Comparison of ENCODE assay signal across 8 mouse cellular contexts in genomic region chr3:126595456-126595855, GRCm38 (mm10). TPM values are rescaled to one million over a fixed set of nuclear protein-coding genes. Genes with fewer than 3 reads are reported as not detected.
DNase-seq lines count a peak whose midpoint lies in the region; ATAC-seq lines count a peak whose summit lies in the region.
"Had no signal": no experiment of that assay in that cellular context is flagged by ENCODE, and none has a peak within 500 bp of the region (broad histone marks: within the 10 kb centered on the region; RNA-seq: fewer than 3 reads in every experiment).

No protein-coding gene starts in this region.

- no peak overlapping the region for H3K27ac ChIP-seq in liver, embryonic 15.5 days (replicated peaks)
- H3K27ac ChIP-seq in liver, embryonic 11.5 days (ENCODE audit: low read depth, low read length) = no peak overlapping the region
- H3K27ac ChIP-seq in forebrain, embryonic 13.5 days = no peak overlapping the region
- H3K27ac ChIP-seq in intestine, embryonic 16.5 days (ENCODE audit: low read length) = 0 out of 2 replicates have a peak overlapping the region, but pooled peaks have one; percentile 100
- H3K27ac ChIP-seq in neural tube, embryonic 14.5 days (ENCODE audit: low read depth, low read length) = peak overlapping the region; percentile 95; the same call in 1 of the 2 replicates

- peak overlapping the region; percentile 83; the same call in 1 of the 2 replicates for H3K4me2 ChIP-seq in liver, embryonic 15.5 days
- no peak overlapping the region for H3K4me2 ChIP-seq in liver, embryonic 11.5 days
- 0 out of 2 replicates have a peak overlapping the region, but pooled peaks have one; percentile 69 for H3K4me2 ChIP-seq in forebrain, embryonic 13.5 days
- peak overlapping the region; percentile 86; the same call in 1 of the 2 replicates for H3K4me2 ChIP-seq in intestine, embryonic 16.5 days (ENCODE audit: low read depth, low read length)
- H3K4me2 ChIP-seq in neural tube, embryonic 14.5 days (ENCODE audit: low read depth, low read length) = peak overlapping the region; percentile 79; the same call in 1 of the 2 replicates

- 48% methylated on average over 4 of the region's 4 CpGs for WGBS in liver, embryonic 15.5 days (ENCODE audit: insufficient replicate concordance)
- WGBS in liver, embryonic 11.5 days = 69% methylated on average over 4 of the region's 4 CpGs
- WGBS in forebrain, embryonic 13.5 days = 66% methylated on average over 4 of the region's 4 CpGs
- WGBS in intestine, embryonic 16.5 days = 52% methylated on average over 4 of the region's 4 CpGs
- 55% methylated on average over 4 of the region's 4 CpGs for WGBS in neural tube, embryonic 14.5 days

- peaks cover 9% of the 10 kb centered on the region; the same call in 1 of the 2 replicates for H3K4me1 ChIP-seq in liver, embryonic 15.5 days (replicated peaks)
- H3K4me1 ChIP-seq in liver, embryonic 11.5 days (replicated peaks; ENCODE audit: control insufficient read depth, insufficient read depth, low read length) = no peaks in the 10 kb centered on the region
- peaks cover 18% of the 10 kb centered on the region; the same call in 1 of the 2 replicates for H3K4me1 ChIP-seq in forebrain, embryonic 13.5 days
- H3K4me1 ChIP-seq in intestine, embryonic 16.5 days (ENCODE audit: control insufficient read depth, insufficient read depth, low read length) = peaks cover 6% of the 10 kb centered on the region
- H3K4me1 ChIP-seq in neural tube, embryonic 14.5 days (ENCODE audit: control insufficient read depth, insufficient read depth, low read length) = no peaks in the 10 kb centered on the region; the same call in 1 of the 2 replicates

- no peak overlapping the region; the same call in 1 of the 2 replicates for H3K4me3 ChIP-seq in liver, embryonic 15.5 days (replicated peaks)
- no peak overlapping the region for H3K4me3 ChIP-seq in liver, embryonic 11.5 days (ENCODE audit: low read depth, low read length)
- H3K4me3 ChIP-seq in forebrain, embryonic 13.5 days = no peak overlapping the region
- H3K4me3 ChIP-seq in intestine, embryonic 16.5 days (ENCODE audit: low read length) = no peak overlapping the region
- H3K4me3 ChIP-seq in neural tube, embryonic 14.5 days (ENCODE audit: low read depth, low read length) = peak overlapping the region; percentile 69

- no peak overlapping the region for H3K9ac ChIP-seq in liver, embryonic 15.5 days
- no peak overlapping the region for H3K9ac ChIP-seq in liver, embryonic 11.5 days (ENCODE audit: low read depth, low read length)
- H3K9ac ChIP-seq in forebrain, embryonic 13.5 days = no peak overlapping the region
- H3K9ac ChIP-seq in intestine, embryonic 16.5 days (ENCODE audit: low read depth, low read length) = no peak overlapping the region
- no peak overlapping the region; the same call in 1 of the 2 replicates for H3K9ac ChIP-seq in neural tube, embryonic 14.5 days (replicated peaks; ENCODE audit: low read depth, low read length)

- H3K9me3 ChIP-seq in liver, embryonic 15.5 days (replicated peaks) = no peaks in the 10 kb centered on the region
- H3K9me3 ChIP-seq in liver, embryonic 11.5 days (ENCODE audit: control insufficient read depth, low read length) = no peaks in the 10 kb centered on the region
- H3K9me3 ChIP-seq in forebrain, embryonic 13.5 days (replicated peaks) = no peaks in the 10 kb centered on the region
- no peaks in the 10 kb centered on the region for H3K9me3 ChIP-seq in intestine, embryonic 16.5 days (ENCODE audit: control insufficient read depth, low read length)
- H3K9me3 ChIP-seq in neural tube, embryonic 14.5 days (ENCODE audit: control insufficient read depth, low read length) = no peaks in the 10 kb centered on the region

- no peak for ATAC-seq in liver, embryonic 15.5 days (ENCODE audit: insufficient read depth)
- no peak for ATAC-seq in liver, embryonic 11.5 days (replicated peaks; ENCODE audit: low FRiP score)
- ATAC-seq in forebrain, embryonic 13.5 days = no peak
- ATAC-seq in intestine, embryonic 16.5 days = no peak
- ATAC-seq in neural tube, embryonic 14.5 days (ENCODE audit: low read depth) = no peak
- no peak for ATAC-seq in inflammation-experienced regulatory T-cells, adult 6 months

- DNase-seq in liver, embryonic 11.5 days (ENCODE audit: low spot score) = no peak
- no peak for DNase-seq in right cerebral cortex, postnatal 25 days

- H3K27me3 ChIP-seq in liver, embryonic 15.5 days = peaks cover 27% of the 10 kb centered on the region
- peaks cover 6% of the 10 kb centered on the region; the same call in 1 of the 2 replicates for H3K27me3 ChIP-seq in liver, embryonic 11.5 days (replicated peaks; ENCODE audit: control insufficient read depth, insufficient read depth, low read length)
- H3K27me3 ChIP-seq in forebrain, embryonic 13.5 days = no peaks in the 10 kb centered on the region
- H3K27me3 ChIP-seq in intestine, embryonic 16.5 days (replicated peaks; ENCODE audit: control insufficient read depth, insufficient read depth, low read length) = no peaks in the 10 kb centered on the region
- H3K27me3 ChIP-seq in neural tube, embryonic 14.5 days (ENCODE audit: control insufficient read depth, insufficient read depth, low read length) = no peaks in the 10 kb centered on the region
- H3K27me3 ChIP-seq: Patski had no signal

- H3K36me3 ChIP-seq in liver, embryonic 15.5 days (replicated peaks) = no peaks in the 10 kb centered on the region
- no peaks in the 10 kb centered on the region for H3K36me3 ChIP-seq in liver, embryonic 11.5 days (ENCODE audit: control insufficient read depth, insufficient read depth, low read length)
- no peaks in the 10 kb centered on the region for H3K36me3 ChIP-seq in forebrain, embryonic 13.5 days (ENCODE audit: poor library complexity, severe bottlenecking)
- H3K36me3 ChIP-seq in intestine, embryonic 16.5 days (ENCODE audit: control insufficient read depth, insufficient read depth, low read length) = no peaks in the 10 kb centered on the region
- no peaks in the 10 kb centered on the region for H3K36me3 ChIP-seq in neural tube, embryonic 14.5 days (ENCODE audit: control insufficient read depth, insufficient read depth, low read length)

RNA-seq across cellular contexts. Expression of gene Camk2d, which starts 0.6 kb away (rescaled TPM):
- polyA plus RNA-seq in liver, embryonic 15.5 days (2015; fragmentation: Nextera tagmentation; extraction: Ambion mirVana) = 3.8 and 4.3 TPM in 2 replicates
- polyA plus RNA-seq in liver, embryonic 11.5 days (2014; fragmentation: Nextera tagmentation; extraction: Ambion mirVana) = 8.5 and 10.5 TPM in 2 replicates
- polyA plus RNA-seq in forebrain, embryonic 13.5 days (2015; fragmentation: Nextera tagmentation; extraction: Ambion mirVana) = 17.8 and 20.6 TPM in 2 replicates
- 37.6 and 40.3 TPM in 2 replicates for polyA plus RNA-seq in intestine, embryonic 16.5 days (2015; fragmentation: Nextera tagmentation; extraction: Ambion mirVana)
- polyA plus RNA-seq in neural tube, embryonic 14.5 days (2014; fragmentation: Nextera tagmentation; extraction: Ambion mirVana) = 165 and 215 TPM in 2 replicates
- 10 to 100 TPM; 57.4 to 90.2 (median 67.9) TPM for polyA plus RNA-seq in inflammation-experienced regulatory T-cells, adult 6 months (2017; shearing (Covaris generic))

Comparison
In these comparisons a context has a peak if more than half of its experiments do, and no peak if none do; other contexts are left out.
1. H3K27ac ChIP-seq: peak in intestine, embryonic 16.5 days (single experiment) and neural tube, embryonic 14.5 days (single experiment); none in liver, embryonic 15.5 days (single experiment), liver, embryonic 11.5 days (single experiment) and forebrain, embryonic 13.5 days (single experiment).